Mouse (Mus musculus): ENCODE data around the gene Glp2r.

Gene Glp2r

GRCm38 (mm10) chr11:67632906-67633305, 138.0 kb downstream of the Glp2r start:
- no peak for DNase-seq

- no peak for DNase-seq
These were observed 142.4 kb downstream of the Glp2r start for GRCm38 (mm10) chr11:67628522-67628921.

GRCm38 (mm10) chr11:67627179-67627578, 143.8 kb downstream of the Glp2r start:
- DNase-seq: no peak

- no peak for DNase-seq
These were observed 148.6 kb downstream of the Glp2r start for GRCm38 (mm10) chr11:67622340-67622739.

GRCm38 (mm10) chr11:67616557-67617239, 154.3 kb downstream of the Glp2r start:
- DNase-seq: no peak

GRCm38 (mm10) chr11:67612158-67612839, 158.7 kb downstream of the Glp2r start:
- no peak for DNase-seq

All from cerebellum, postnatal 25 days (tissue).